Mouse (Mus musculus) spleen, adult 2 months (tissue): ENCODE data around the gene Hsd11b2. TPM values are rescaled to one million over a fixed set of nuclear protein-coding genes. Genes with fewer than 3 reads are reported as not detected.
A peak's percentile ranks its signal among the peaks of the same experiment; 100 is the strongest.
"Not testable (repeated sequence)": the region's sequence is repeated elsewhere in the genome, so short reads cannot be mapped to it uniquely, and the experiment has no call there.

ENCODE experiments used
- DNase-seq, 2 experiments: peaks; one replicate each; pipeline versions ENCODE4 v3.0.0 to v3.0.0-alpha.2; 2012 to 2021; ENCODE audit warnings: low spot score in 2 of 2, low read depth in 1 of 2
- H3K27ac ChIP-seq: fragments of 200-500 bp; 2 replicates; pipeline ENCODE4 v1.5.1; 2012; ENCODE audit warnings: low read length, inconsistent platforms; ENCODE audit not compliant: insufficient read depth
- H3K27me3 ChIP-seq: fragments of 200-500 bp; 2 replicates; pipeline ENCODE4 v1.6.1; 2012; ENCODE audit warnings: mild to moderate bottlenecking, moderate library complexity, low read length, inconsistent platforms; ENCODE audit not compliant: control insufficient read depth, insufficient read depth
- H3K36me3 ChIP-seq: fragments of 200-500 bp; 2 replicates; pipeline ENCODE4 v1.6.1; 2012; ENCODE audit warnings: mild to moderate bottlenecking, low read length, inconsistent platforms; ENCODE audit not compliant: control insufficient read depth, insufficient read depth
- H3K4me1 ChIP-seq: fragments of 200-500 bp; 2 replicates; pipeline ENCODE4 v1.6.1; 2011; ENCODE audit warnings: inconsistent platforms; ENCODE audit not compliant: control insufficient read depth, insufficient read depth, insufficient read length
- H3K4me3 ChIP-seq: fragments of 200-500 bp; 2 replicates; pipeline ENCODE4 v1.5.1; 2011; ENCODE audit warnings: mild to moderate bottlenecking, inconsistent platforms; ENCODE audit not compliant: insufficient read depth, insufficient read length; ENCODE audit errors: extremely low read depth
- CTCF ChIP-seq: fragments of 200-500 bp; IDR thresholded peaks from 2 replicates; pipeline ENCODE4 v1.5.1; 2011; ENCODE audit warnings: mild to moderate bottlenecking, inconsistent platforms; ENCODE audit not compliant: insufficient read depth, insufficient read length, insufficient replicate concordance; ENCODE audit errors: extremely low read depth
- POLR2A ChIP-seq: fragments of 200-500 bp; IDR thresholded peaks from 2 replicates; pipeline ENCODE4 v1.6.1; 2011; ENCODE audit warnings: low read depth, low read length, inconsistent platforms
- WGBS: fragments of 180-500 bp; shearing (Covaris S2); methylation state at CpG from one replicate; pipeline ENCODE4 v1.1.7; 2018; 5-methylcytosine and 5-hydroxymethylcytosine counted together
- polyA plus RNA-seq: library from polyadenylated mRNA; depleted of rRNA; stranded (reverse); fragments of >200 nt; gene quantifications from 2 replicates; pipeline ENCODE4 v1.2.3, GENCODE M21; 2012

The Hsd11b2 gene
- polyA plus RNA-seq, 1 experiment: 0.44 TPM

DNA sequence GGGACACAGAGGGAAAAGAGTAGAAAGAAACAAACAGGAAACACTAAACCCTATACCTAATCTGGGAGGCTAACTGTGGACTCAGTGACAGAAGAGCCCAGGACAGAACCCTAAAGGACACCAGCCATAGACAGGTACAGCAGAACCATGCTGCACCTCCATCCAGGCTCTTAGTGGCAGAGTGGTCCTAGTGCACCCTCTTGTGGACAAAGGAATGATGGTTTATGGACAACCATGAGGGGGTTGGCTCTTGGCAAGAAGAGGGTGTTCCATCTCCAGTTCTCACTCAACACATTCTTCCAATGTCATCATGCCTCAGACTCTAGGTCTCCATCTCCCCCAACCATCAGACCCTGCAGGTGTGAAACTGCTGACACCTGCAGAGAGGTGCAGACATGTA, 35.5 kb downstream of the Hsd11b2 start:
- peak; percentile 25 to 46 for DNase-seq
- Histone ChIP-seq H3K27me3 (no peaks in the 10 kb centered on the region), H3K36me3 (no peaks in the 10 kb centered on the region), H3K27ac (no peak overlapping the region), H3K4me1 (no peaks in the 10 kb centered on the region), H3K4me3 (no peak overlapping the region)
- peak; percentile 70; the same call in 1 of the 2 replicates for TF ChIP-seq CTCF
- no peak for TF ChIP-seq POLR2A

DNA sequence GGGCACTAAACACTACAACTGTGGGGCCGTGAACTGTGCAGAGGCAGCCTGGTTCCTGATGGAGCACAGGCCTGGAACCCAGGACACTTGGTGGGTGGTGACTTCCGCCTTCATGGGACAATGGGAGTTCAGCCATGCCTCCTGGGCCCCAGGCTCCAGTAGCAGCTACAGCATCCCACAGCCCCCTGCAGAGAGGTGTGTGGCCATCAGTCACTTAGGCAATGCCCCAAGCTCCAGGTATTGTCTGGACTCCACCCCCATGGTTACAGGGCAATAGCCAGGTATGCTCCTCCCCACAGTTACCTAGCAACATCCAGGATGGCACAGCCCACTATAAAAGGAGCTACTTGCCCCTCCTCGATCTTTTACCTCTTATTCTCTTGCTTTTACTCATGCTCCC, 36.7 kb downstream of the Hsd11b2 start:
- Histone ChIP-seq H3K36me3 (peaks cover 1% of the 10 kb centered on the region), H3K4me1 (no peaks in the 10 kb centered on the region), H3K4me3 (no peak overlapping the region), H3K27ac (no peak overlapping the region), H3K27me3 (no peaks in the 10 kb centered on the region)
- WGBS: 92% methylated on average over 3 of the region's 3 CpGs
- no peak for TF ChIP-seq POLR2A
- no peak for TF ChIP-seq CTCF
- DNase-seq: no peak

DNA sequence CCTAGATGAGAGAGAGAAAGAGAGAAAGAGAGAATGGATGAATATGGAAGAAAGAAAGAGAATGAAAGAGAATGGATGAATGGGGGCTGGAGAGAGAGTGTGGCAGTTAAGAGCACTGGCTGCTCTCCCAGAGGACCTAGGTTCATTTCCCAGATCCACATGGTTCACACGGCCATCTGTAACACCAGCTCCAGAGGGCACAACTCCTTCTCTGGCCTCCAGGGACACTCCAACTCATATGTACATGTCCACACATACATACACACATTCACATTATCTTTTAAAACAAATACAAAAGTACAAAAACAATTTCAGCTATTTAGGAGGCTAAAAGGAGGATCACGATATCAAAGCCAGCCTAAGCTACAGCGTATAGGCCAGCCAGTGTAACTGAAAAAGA, 44.3 kb downstream of the Hsd11b2 start:
- 90% methylated on average over 3 of the region's 3 CpGs for WGBS
- TF ChIP-seq CTCF (no peak), POLR2A (no peak)
- no peak for DNase-seq
- Histone ChIP-seq H3K27ac (no peak overlapping the region), H3K36me3 (peaks cover 1% of the 10 kb centered on the region), H3K4me1 (peaks cover 2% of the 10 kb centered on the region; the same call in 1 of the 2 replicates), H3K4me3 (no peak overlapping the region), H3K27me3 (no peaks in the 10 kb centered on the region)

DNA sequence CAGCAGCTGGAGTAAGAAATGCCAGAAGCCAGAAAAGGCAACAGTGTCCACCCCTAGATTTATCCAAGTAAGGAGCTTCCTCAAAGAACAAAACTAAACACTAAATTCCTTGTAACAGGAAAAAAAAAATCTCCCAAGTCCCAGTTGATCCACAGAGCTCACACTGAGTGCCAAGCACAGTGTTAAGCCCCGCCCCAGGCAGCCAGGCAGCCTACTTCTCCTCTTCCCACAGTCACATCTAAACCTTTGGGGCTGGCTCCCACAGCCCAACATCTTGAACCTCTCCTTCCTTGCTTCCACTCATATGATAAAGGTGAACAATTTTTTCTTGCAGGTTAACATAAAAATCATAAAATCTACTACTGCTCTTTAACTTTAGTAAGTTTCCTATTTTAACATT, 45.3 kb downstream of the Hsd11b2 start:
- TF ChIP-seq POLR2A: no peak
- TF ChIP-seq CTCF: no peak
- Histone ChIP-seq H3K4me1 (peaks cover 2% of the 10 kb centered on the region; the same call in 1 of the 2 replicates), H3K27me3 (no peaks in the 10 kb centered on the region), H3K27ac (no peak overlapping the region), H3K36me3 (peaks cover 1% of the 10 kb centered on the region), H3K4me3 (no peak overlapping the region)
- 100% methylated on average over 1 of the region's 1 CpGs for WGBS
- no peak for DNase-seq

- H3K27ac ChIP-seq: peak overlapping the region; percentile 71
- H3K27me3 ChIP-seq, H3K4me1 ChIP-seq, H3K36me3 ChIP-seq: not testable (repeated sequence)
- H3K4me3 ChIP-seq: peak overlapping the region; percentile 67
- DNase-seq: peak in 1 of 2 experiments; percentile 23
- WGBS: 13% methylated on average over 9 of the region's 9 CpGs
Observed at GRCm38 (mm10) chr8:105564573-105565229, 46.1 kb downstream of the Hsd11b2 start.

DNA sequence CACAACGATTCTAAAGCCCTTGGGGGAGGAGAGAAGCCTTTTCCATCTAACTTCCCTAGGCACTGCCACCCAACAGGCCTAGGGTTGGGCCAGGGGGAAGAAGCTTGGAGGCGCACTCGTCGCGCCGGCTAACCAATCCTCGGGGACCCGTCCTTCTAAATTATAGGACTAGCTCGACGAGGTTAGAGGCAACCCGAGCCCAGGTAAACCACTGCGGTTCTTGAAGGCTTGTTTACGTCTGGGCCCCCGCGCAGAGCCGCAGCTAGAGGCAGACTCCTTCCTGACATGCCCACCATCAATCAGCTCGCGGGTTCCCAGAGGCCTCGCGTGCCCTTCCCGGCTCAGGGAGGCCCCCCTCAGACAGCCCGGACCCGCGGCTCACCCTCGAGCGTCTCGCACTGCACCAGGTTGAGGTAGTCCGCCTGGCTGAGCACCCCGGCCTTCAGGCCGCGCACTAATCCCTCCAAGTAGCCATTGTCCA, 46.9 kb downstream of the Hsd11b2 start:
- H3K4me1 ChIP-seq: peaks cover 2% of the 10 kb centered on the region; the same call in 1 of the 2 replicates
- TF ChIP-seq POLR2A (no peak), CTCF (no peak)
- WGBS: 1% methylated on average over 31 of the region's 31 CpGs
- H3K27ac ChIP-seq: peak overlapping the region; percentile 71
- no peaks in the 10 kb centered on the region for H3K27me3 ChIP-seq
- DNase-seq: no peak
- no peaks in the 10 kb centered on the region; the same call in 1 of the 2 replicates for H3K36me3 ChIP-seq
- H3K4me3 ChIP-seq: peak overlapping the region; percentile 67

DNA sequence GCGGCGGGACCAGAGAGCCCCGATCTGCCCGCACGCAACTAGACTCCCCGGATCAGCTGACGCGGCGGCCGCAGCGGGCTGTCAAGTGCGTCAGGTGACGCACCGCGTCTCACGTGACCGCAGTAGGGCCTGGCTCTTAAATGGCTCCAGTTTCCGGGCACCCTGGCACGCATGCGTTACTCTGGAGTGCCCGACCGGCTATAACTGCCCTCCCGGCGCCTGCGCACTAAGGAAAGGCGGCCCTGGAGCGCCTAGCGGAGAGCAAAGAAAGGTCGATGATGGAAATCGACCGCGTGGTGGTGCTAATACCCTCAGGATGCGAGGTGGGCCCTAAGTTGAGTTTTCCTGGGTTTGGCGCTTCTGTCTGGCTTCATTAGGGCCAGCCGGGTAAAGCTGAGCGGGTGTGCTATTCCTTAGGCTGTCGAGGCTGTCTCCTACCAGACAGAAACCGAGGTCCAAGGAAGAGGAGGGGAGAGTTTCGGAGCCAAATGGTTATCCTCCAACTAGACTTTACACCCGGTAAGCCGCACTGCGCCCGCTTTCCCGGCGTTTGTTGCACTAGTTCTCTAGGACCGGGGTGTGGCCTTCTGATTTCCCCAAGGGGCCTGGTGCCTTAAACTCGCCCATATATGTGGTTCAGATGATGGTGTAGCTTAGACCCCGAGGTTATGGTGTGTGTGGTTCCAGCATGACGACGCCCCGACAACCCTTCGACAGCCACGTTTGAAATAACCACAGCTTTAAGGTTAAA, 47.6 kb downstream of the Hsd11b2 start, which contains the start of gene Atp6v0d1:
Atp6v0d1 (minus strand) TSS at position 96 of the 751 bp plus-strand sequence.
- WGBS: under 1% methylated on average over 51 of the region's 53 CpGs
- DNase-seq: peak; percentile 99 to 100
- TF ChIP-seq CTCF: peak; percentile 84; the same call in 1 of the 2 replicates
- TF ChIP-seq POLR2A: peak; percentile 5; the same call in 1 of the 2 replicates
- Histone ChIP-seq H3K4me3 (peak within 1 kb of the TSS; percentile 67), H3K27ac (peak within 1 kb of the TSS; percentile 71), H3K4me1 (peaks cover 2% of the 10 kb centered on the region; the same call in 1 of the 2 replicates), H3K27me3 (no peaks in the 10 kb centered on the region), H3K36me3 (no peaks in the 10 kb centered on the region)
